Mouse (Mus musculus) erythroblast, embryonic 14.5 days (primary cell): Measurements from ENCODE around the gene Ispd.

ENCODE experiments used
- GATA1 ChIP-seq: IDR thresholded peaks from 2 replicates; pipeline ENCODE4 v1.6.1; 2012; ENCODE audit warnings: low read length, inconsistent platforms, mixed read lengths
- TAL1 ChIP-seq: IDR thresholded peaks from 3 replicates; pipeline ENCODE4 v1.6.1; 2012; ENCODE audit warnings: low read length, inconsistent platforms, mixed read lengths

GRCm38 (mm10) chr12:36722754-36723153, 341.5 kb downstream of the Ispd start:
- TF ChIP-seq GATA1 = no peak
- TF ChIP-seq TAL1 = no peak
